Mouse (Mus musculus) hindbrain, postnatal 0 days (tissue): ENCODE data around the gene Ppp2r5a. TPM values are rescaled to one million over a fixed set of nuclear protein-coding genes. Genes with fewer than 3 reads are reported as not detected.

Experiments used
- ATAC-seq: fragments of 200-750 bp; cut with Nextera tagmentation; 2 replicates; pipeline ENCODE4 v1.8.0; 2017; ENCODE audit warnings: mild to moderate bottlenecking, moderate TSS enrichment, moderate library complexity
- DNase-seq: peaks from one replicate; pipeline ENCODE4 v3.0.0-alpha.2; 2015; ENCODE audit warnings: low spot score
- H3K27ac ChIP-seq: fragments of 300-500 bp; sonication (generic); 2 replicates; pipeline ENCODE4 v1.5.1; 2014; ENCODE audit warnings: mild to moderate bottlenecking
- H3K27me3 ChIP-seq: fragments of 300-500 bp; sonication (generic); 2 replicates; pipeline ENCODE4 v1.6.1; 2014; ENCODE audit warnings: low read length, mixed read lengths; ENCODE audit not compliant: insufficient read depth
- H3K36me3 ChIP-seq: fragments of 300-500 bp; sonication (generic); 2 replicates; pipeline ENCODE4 v1.6.1; 2014; ENCODE audit warnings: low read length, mixed read lengths; ENCODE audit not compliant: insufficient read depth
- H3K4me1 ChIP-seq: fragments of 300-500 bp; sonication (generic); 2 replicates; pipeline ENCODE4 v1.6.1; 2014; ENCODE audit warnings: antibody characterized with exemption, low read length, mixed read lengths; ENCODE audit not compliant: insufficient read depth
- H3K4me2 ChIP-seq: fragments of 300-500 bp; sonication (generic); 2 replicates; pipeline ENCODE4 v1.6.1; 2014; ENCODE audit warnings: low read depth, mild to moderate bottlenecking, low read length, moderate library complexity, mixed read lengths
- H3K4me3 ChIP-seq: fragments of 300-500 bp; sonication (generic); 2 replicates; pipeline ENCODE4 v1.5.1; 2014; ENCODE audit warnings: low read length
- H3K9ac ChIP-seq: fragments of 300-500 bp; sonication (generic); replicated peaks from 2 replicates; pipeline ENCODE4 v1.6.1; 2014; ENCODE audit warnings: mild to moderate bottlenecking, low read length, moderate library complexity, mixed read lengths
- H3K9me3 ChIP-seq: fragments of 300-500 bp; sonication (generic); 2 replicates; pipeline ENCODE4 v1.6.1; 2016; ENCODE audit warnings: low read length, mixed read lengths
- CTCF ChIP-seq: IDR thresholded peaks from 2 replicates; pipeline ENCODE4 v1.5.1; 2016; ENCODE audit warnings: antibody characterized with exemption, control low read depth, low read depth
- WGBS: fragments of 180-500 bp; shearing (Covaris S2); extraction: QIAGEN DNeasy Blood & Tissue Kit; methylation state at CpG from one replicate; pipeline ENCODE4 v1.1.7; 2014; 5-methylcytosine and 5-hydroxymethylcytosine counted together
- polyA plus RNA-seq: library from polyadenylated mRNA; unstranded; fragments of >200 nt; fragmentation: Nextera tagmentation; extraction: Ambion mirVana; gene quantifications from 2 replicates; pipeline ENCODE4 v1.2.1, GENCODE M21; 2015
- total RNA-seq: library from RNA; depleted of rRNA; stranded (reverse); fragments of >200 nt; gene quantifications from 2 replicates; pipeline ENCODE4 v1.2.3, GENCODE M21; 2014

Gene Ppp2r5a
- total and polyA plus RNA-seq, 2 experiments from 2014 or later = 12.8 to 54.0 TPM

DNA sequence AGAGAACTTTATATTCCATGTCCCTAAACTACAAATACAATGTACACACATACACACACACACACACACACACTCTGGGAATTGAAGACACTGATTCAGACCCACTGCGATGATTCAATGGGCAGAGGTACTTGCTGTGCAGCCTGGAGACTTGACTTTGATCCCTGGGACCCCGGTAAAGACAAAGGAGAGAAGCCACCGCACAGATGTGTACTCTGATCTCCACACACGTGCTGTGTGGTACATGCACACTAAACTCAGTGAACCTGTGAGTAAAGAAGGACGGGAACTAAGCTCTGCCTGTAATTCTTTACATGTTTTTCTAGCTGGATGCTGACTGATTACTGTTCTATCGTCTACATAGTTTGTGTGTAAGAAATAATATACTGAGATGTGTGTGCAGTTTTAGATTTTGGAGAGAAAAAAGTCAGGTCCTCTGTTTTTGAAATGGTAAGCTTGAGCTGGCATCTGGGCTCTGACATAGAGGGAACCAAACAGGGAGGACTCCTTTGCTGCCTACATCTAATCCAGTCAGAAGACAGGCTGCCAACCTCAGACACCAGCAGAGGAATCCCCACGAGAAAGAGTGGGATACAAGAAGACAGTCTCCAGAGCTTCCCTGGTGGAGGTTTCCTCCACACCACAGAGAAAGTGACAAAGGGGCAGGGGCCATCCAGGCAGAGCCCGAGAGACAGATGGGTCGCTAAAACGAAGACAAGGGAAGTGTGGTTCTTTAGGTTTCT lies 7.4 kb upstream of the Ppp2r5a start:
- no peak for TF ChIP-seq CTCF
- H3K27me3 ChIP-seq = no peaks in the 10 kb centered on the region
- ATAC-seq (no peak), DNase-seq (no peak)
- H3K4me3 ChIP-seq = no peak overlapping the region
- no peaks in the 10 kb centered on the region for H3K9me3 ChIP-seq
- 60% methylated on average over 10 of the region's 10 CpGs for WGBS
- H3K36me3 ChIP-seq = no peaks in the 10 kb centered on the region
- H3K27ac ChIP-seq = no peak overlapping the region
- no peaks in the 10 kb centered on the region for H3K4me1 ChIP-seq
- no peak overlapping the region for H3K9ac ChIP-seq
- H3K4me2 ChIP-seq = no peak overlapping the region

DNA sequence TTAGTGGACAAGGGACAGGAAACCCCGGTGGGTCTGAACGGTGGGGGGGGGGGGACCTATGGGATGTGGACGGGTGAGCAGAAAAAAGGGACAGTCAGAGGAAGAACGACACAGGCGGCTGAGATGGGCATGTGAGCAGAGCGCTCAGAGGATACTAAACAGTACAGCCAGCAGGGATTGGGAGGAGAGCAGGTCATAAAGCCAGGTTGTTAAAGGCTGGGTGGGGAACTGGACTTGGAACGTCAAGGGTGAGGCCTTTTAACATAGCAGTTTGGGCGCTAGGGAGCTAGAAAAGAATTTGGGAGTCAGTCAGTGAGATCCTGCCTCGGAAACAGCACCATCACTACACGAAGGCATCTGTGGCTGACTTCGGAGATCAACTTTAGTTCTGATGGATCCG lies 4.2 kb upstream of the Ppp2r5a start:
- Histone ChIP-seq H3K4me1 (no peaks in the 10 kb centered on the region), H3K4me2 (no peak overlapping the region), H3K9ac (no peak overlapping the region), H3K27me3 (no peaks in the 10 kb centered on the region), H3K27ac (no peak overlapping the region), H3K36me3 (no peaks in the 10 kb centered on the region), H3K4me3 (no peak overlapping the region), H3K9me3 (no peaks in the 10 kb centered on the region)
- WGBS = 73% methylated on average over 12 of the region's 12 CpGs
- DNase-seq = no peak
- ATAC-seq = no peak
- no peak for TF ChIP-seq CTCF

DNA sequence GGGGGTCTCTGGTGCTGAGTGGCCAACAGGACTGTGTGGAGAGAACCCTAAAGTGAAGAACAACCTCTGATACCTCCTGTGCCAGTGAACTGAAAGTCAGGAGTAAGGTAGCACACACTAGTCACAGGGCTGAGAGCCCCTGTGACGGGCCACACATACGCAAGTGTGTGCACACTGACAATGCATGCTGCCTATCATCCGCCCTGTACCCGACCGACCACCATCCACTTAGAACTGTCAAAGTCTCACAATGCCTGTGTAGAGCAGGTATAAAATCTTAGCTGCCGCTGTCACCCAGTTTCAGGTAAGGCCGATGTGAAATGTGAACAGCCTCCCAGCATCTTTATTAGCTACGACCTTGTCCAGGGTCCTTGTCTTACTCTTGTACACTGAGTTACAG lies 3.4 kb upstream of the Ppp2r5a start:
- no peaks in the 10 kb centered on the region for H3K27me3 ChIP-seq
- no peak overlapping the region for H3K4me2 ChIP-seq
- H3K4me1 ChIP-seq = no peaks in the 10 kb centered on the region
- no peak overlapping the region for H3K27ac ChIP-seq
- WGBS = 89% methylated on average over 8 of the region's 8 CpGs
- no peak for TF ChIP-seq CTCF
- H3K9ac ChIP-seq = no peak overlapping the region
- DNase-seq (no peak), ATAC-seq (no peak)
- no peaks in the 10 kb centered on the region for H3K9me3 ChIP-seq
- no peaks in the 10 kb centered on the region for H3K36me3 ChIP-seq
- no peak overlapping the region for H3K4me3 ChIP-seq

DNA sequence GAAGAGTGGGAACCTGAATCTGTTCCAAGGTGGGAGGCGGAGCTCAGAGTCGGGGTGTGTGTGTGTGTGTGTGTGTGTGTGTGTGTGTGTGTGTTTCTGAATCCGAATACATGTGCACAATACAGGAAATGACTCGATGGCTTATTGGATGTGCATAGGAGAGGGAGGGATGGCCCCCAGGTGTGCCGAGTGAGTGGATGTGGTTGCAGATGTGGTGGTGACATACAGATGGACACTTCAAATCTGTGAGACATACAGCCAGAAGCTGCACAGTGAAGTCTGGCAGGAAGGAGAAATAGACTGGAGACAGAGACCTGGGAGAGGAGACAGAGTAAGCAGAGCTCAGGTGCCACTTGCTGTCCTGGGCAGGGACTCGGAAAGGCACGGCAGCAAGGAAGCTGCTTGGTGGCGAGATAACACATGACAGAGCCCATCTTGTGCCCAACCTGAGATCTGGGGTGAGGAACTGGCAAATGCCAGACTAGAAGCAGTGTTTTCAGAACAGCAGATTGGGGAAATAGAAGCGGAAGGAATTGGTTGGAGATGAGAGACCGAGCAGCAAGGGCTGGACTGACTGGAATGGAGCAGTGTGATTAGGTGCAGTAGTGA lies 1.8 kb upstream of the Ppp2r5a start:
- 85% methylated on average over 10 of the region's 10 CpGs for WGBS
- Histone ChIP-seq H3K27me3 (no peaks in the 10 kb centered on the region), H3K4me3 (no peak overlapping the region), H3K9me3 (no peaks in the 10 kb centered on the region), H3K27ac (no peak overlapping the region), H3K4me1 (no peaks in the 10 kb centered on the region), H3K9ac (no peak overlapping the region), H3K36me3 (no peaks in the 10 kb centered on the region), H3K4me2 (no peak overlapping the region)
- DNase-seq (no peak), ATAC-seq (no peak)
- TF ChIP-seq CTCF = no peak

DNA sequence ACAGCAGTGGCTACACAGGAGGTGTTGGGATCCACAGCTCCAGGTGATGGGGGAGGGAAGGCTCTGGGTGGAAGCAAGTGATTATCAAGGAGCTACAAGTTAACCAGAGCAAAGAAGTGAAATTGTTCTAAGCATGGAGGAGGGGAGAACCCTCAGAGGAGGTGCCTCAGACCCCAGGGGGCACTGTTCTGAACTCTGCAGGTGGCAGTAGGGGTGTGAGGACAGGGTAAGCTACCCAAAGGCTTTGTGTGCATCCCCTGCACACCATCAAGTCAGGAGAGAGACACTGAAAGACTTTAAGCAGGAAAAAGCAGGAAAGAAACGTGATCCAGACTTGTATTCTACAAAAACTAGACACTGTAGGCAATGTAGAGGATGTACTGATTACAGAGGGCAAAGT lies 1.2 kb upstream of the Ppp2r5a start:
- Histone ChIP-seq H3K9me3 (no peaks in the 10 kb centered on the region), H3K36me3 (no peaks in the 10 kb centered on the region), H3K4me2 (no peak overlapping the region), H3K4me3 (no peak overlapping the region), H3K27ac (no peak overlapping the region), H3K27me3 (no peaks in the 10 kb centered on the region), H3K4me1 (no peaks in the 10 kb centered on the region), H3K9ac (no peak overlapping the region)
- no peak for DNase-seq
- 34% methylated on average over 1 of the region's 1 CpGs for WGBS
- no peak for TF ChIP-seq CTCF
- ATAC-seq = no peak

DNA sequence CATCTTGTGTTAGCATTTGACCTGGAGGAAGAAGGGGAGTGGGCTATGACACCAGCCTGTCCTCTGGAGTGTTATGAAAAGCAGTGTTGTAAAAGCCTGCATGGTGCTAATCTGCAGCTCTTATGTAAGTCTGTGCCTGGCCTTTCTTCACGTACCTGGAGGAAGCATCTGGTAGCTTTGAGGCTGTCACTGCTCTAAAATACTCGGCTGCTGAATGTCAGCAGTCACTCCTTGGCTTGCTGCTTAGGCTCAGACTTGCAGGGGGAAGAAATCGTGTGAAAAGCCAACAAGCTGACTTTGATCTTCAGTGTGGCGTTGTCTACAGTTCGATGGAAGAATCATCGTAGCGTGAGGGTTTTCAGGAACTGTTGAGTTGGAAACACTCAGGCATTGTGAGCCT lies 566 bp downstream of the Ppp2r5a start:
- Histone ChIP-seq H3K4me3 (no peak overlapping the region), H3K4me2 (no peak overlapping the region), H3K9me3 (no peaks in the 10 kb centered on the region), H3K4me1 (no peaks in the 10 kb centered on the region), H3K9ac (no peak overlapping the region), H3K27ac (no peak overlapping the region), H3K36me3 (no peaks in the 10 kb centered on the region), H3K27me3 (no peaks in the 10 kb centered on the region)
- DNase-seq (no peak), ATAC-seq (no peak)
- WGBS = 53% methylated on average over 7 of the region's 7 CpGs
- no peak for TF ChIP-seq CTCF
